19 mouse cellular contexts compared by ENCODE assay signal in genomic region chr5:35688851-35689250, GRCm38 (mm10). TPM values are rescaled to one million over a fixed set of nuclear protein-coding genes. Genes with fewer than 3 reads are reported as not detected.
DNase-seq lines count a peak whose midpoint lies in the region; ATAC-seq lines count a peak whose summit lies in the region.
"Had no signal": no experiment of that assay in that cellular context is flagged by ENCODE, and none has a peak within 500 bp of the region (broad histone marks: within the 10 kb centered on the region; RNA-seq: fewer than 3 reads in every experiment).

No protein-coding gene starts in this region.

- ATAC-seq in heart, embryonic 13.5 days (ENCODE audit: extremely low read depth, insufficient number of reproducible peaks, low FRiP score, low TSS enrichment) = no peak
- ATAC-seq: forebrain, embryonic 16.5 days; liver, postnatal 0 days had no signal

- no peak for DNase-seq in heart, postnatal 25 days (ENCODE audit: low spot score)
- peak; percentile 55 for DNase-seq in testis, postnatal 10 days (ENCODE audit: low spot score)
- no peak for DNase-seq in testis, postnatal 14 days (ENCODE audit: low spot score)
- peak; percentile 62 for DNase-seq in lung, postnatal 10 days
- no peak for DNase-seq in left cerebral cortex, adult 9 months (ENCODE audit: low spot score in 2 of 2)
- DNase-seq in left cerebral cortex, postnatal 36 days (ENCODE audit: low spot score in 2 of 2) = no peak
- DNase-seq: cerebellum, adult 11 months; embryo, embryonic 11 days; gastrocnemius, postnatal 25 days; kidney, adult 11 months; liver, postnatal 0 days; right cerebral cortex, adult 18-20 months; thymus, postnatal 4 days had no signal

- H3K4me1 ChIP-seq in heart, embryonic 13.5 days = peaks cover 79% of the 10 kb centered on the region
- H3K4me1 ChIP-seq: neural tube, embryonic 12.5 days had no signal

- no peaks in the 10 kb centered on the region for H3K9me3 ChIP-seq in heart, embryonic 13.5 days
- H3K9me3 ChIP-seq: heart, embryonic 15.5 days; hindbrain, embryonic 10.5 days; midbrain, embryonic 10.5 days; neural tube, embryonic 12.5 days had no signal

- H3K4me2 ChIP-seq in heart, embryonic 13.5 days = no peak overlapping the region
- H3K4me2 ChIP-seq: heart, embryonic 15.5 days; neural tube, embryonic 12.5 days had no signal

- intact Hi-C loops in heart, postnatal 25 days (cut with DNase I) = no loop called here
- intact Hi-C loops in left cerebral cortex, postnatal 36 days (cut with DNase I) = no loop called here

- 61% methylated on average over 2 of the region's 2 CpGs for WGBS in heart, embryonic 13.5 days

- no peak overlapping the region for H3K4me3 ChIP-seq in heart, embryonic 13.5 days
- H3K4me3 ChIP-seq: heart, embryonic 15.5 days; hindbrain, embryonic 10.5 days; midbrain, embryonic 10.5 days; neural tube, embryonic 12.5 days had no signal

- peak overlapping the region; percentile 25 for H3K27ac ChIP-seq in heart, embryonic 13.5 days (replicated peaks)
- H3K27ac ChIP-seq: heart, embryonic 15.5 days; hindbrain, embryonic 10.5 days; midbrain, embryonic 10.5 days; neural tube, embryonic 12.5 days had no signal

- H3K36me3 ChIP-seq in heart, embryonic 13.5 days = no peaks in the 10 kb centered on the region
- H3K36me3 ChIP-seq: heart, embryonic 15.5 days; hindbrain, embryonic 10.5 days; midbrain, embryonic 10.5 days; neural tube, embryonic 12.5 days had no signal

- H3K27me3 ChIP-seq in heart, embryonic 13.5 days (replicated peaks) = peaks cover 12% of the 10 kb centered on the region
- H3K27me3 ChIP-seq: neural tube, embryonic 12.5 days had no signal

- H3K9ac ChIP-seq in heart, embryonic 13.5 days = no peak overlapping the region
- H3K9ac ChIP-seq: heart, embryonic 15.5 days; liver, postnatal 0 days; neural tube, embryonic 12.5 days had no signal

RNA-seq across cellular contexts. Expression of gene Htra3, which starts 9.3 kb away (rescaled TPM):
- polyA plus RNA-seq in heart, embryonic 13.5 days (2015; fragmentation: Nextera tagmentation; extraction: Ambion mirVana) = 6.3 and 7.2 TPM in 2 replicates
- total RNA-seq in heart, postnatal 25 days (2021) = 100 to 1,000 TPM; 116 to 131 TPM
- total RNA-seq in left cerebral cortex, postnatal 36 days (2021) = 1 to 10 TPM; 7.7 to 9.6 TPM

RNA-seq across cellular contexts. Expression of gene Sh3tc1, which starts 50.9 kb away (rescaled TPM):
- 9.2 and 9.7 TPM in 2 replicates for polyA plus RNA-seq in heart, embryonic 13.5 days (2015; fragmentation: Nextera tagmentation; extraction: Ambion mirVana)
- 10 to 100 TPM in 1 of 2 experiments, 1 to 10 TPM in 1; 9.7 to 10.5 TPM for total RNA-seq in heart, postnatal 25 days (2021)
- total RNA-seq in left cerebral cortex, postnatal 36 days (2021) = 1 to 10 TPM; 3.0 to 3.3 TPM

Comparison
In these comparisons a context has a peak if more than half of its experiments do, and no peak if none do; other contexts are left out.
1. DNase-seq: peak in testis, postnatal 10 days (single experiment) and lung, postnatal 10 days (single experiment); none in heart, postnatal 25 days (single experiment), testis, postnatal 14 days (single experiment), left cerebral cortex, adult 9 months (0 of 2) and left cerebral cortex, postnatal 36 days (0 of 2).
2. RNA of gene Htra3, which starts 9.3 kb away (total RNA-seq): 116 to 131 TPM in heart, postnatal 25 days; 7.7 to 9.6 TPM in left cerebral cortex, postnatal 36 days; every median in the first group is over 10 times any median in the second.